Mouse (Mus musculus) duodenum, adult 2 months (tissue): ENCODE measurements around the gene Usp11. TPM values are rescaled to one million over a fixed set of nuclear protein-coding genes. Genes with fewer than 3 reads are reported as not detected.

Experiments
- polyA plus RNA-seq: library from polyadenylated mRNA; depleted of rRNA; stranded (reverse); fragments of >200 nt; gene quantifications from 2 replicates; pipeline ENCODE4 v1.2.3, GENCODE M21; 2012; ENCODE audit warnings: low replicate concordance; rRNA removed

Gene Usp11
- polyA plus RNA-seq: 1.5 and 1.6 TPM in 2 replicates

DNA sequence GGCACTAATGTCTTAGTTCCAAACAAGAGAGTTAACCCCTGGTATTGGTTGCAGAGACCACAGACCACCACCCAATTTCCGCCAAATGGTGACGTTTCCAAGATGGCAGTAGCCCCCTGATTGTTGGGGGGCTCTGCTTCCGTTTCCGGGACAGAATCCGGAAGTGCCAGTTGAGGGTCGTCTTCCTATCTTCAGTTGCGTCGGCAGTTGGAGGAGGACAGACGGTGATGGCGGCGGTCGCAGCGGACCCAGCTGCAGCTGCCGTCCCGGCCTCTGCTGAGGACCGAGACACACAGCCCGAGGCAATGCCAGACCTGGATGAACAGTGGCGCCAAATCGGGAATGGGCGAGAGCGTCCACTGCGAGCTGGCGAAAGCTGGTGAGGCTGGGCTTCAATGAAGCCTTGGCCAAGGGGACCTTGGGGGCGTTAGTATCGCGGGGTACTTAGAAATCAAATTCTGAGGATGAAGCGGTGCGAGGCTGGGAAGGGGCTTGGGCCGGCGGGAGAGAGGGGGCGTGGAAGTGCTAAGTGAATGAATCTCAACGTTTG lies at the start of gene Usp11:
Gene Usp11, plus strand, starts transcription at position 166 of the 550 bp plus-strand sequence.

DNA sequence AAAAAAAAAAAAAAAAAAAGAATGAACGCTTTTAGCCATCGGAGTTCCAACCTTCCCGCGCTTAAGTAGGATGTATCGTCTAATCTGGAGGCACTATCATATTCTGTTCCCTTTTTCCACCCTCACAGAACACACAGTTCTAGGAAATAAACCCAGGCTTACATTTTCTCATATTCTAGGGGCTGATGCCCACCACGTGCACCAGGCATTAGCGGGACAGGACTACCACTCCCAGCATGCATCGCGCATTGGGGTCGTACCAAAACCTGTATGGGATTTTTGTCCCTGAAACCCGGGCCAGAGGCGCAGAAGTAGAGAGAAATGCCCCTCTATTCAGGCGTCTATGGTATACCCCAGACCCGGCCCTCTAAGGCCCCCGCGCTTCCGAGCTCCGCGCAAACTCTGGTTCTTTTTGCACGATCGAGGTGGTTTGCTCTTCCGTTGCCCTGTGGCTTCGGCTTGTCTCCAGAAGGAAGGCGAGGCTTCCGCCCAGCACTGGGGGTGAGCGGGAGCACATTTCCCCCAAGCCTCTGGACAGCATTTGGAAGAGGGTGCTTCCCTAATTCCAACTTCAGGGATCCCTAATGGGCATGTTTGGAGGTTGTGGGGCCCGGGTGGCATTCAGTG lies 45.6 kb upstream of the Usp11 start, which contains the start of gene Uba1:
Gene Uba1, plus strand, starts transcription at position 301 of the 627 bp plus-strand sequence.

DNA sequence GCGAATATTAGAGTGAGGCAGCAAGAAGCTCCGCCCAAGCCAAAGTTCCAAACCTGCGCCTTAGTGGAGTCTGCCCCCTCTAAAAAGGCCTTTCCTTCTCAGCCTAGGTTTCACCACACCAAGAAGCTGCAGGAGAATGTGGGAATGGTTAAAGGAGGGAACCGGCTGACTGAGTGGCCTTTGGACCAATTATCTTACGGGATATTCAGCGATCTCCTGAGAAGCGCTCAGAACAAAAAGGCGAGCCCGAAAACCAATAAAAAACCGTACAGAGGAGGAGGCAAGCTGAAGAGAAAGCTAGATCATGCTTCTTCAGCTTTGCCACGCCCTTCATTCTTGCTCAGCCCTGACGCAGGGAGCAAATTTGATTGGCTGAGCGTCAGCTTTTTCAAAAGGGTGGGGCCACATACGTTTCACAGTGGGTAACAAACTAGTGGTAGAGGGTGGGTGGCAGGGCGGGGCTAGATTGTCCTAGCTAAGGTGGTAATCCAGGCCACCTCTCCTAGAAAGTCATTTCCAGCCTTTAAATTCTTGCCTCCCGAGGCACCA lies 16.1 kb upstream of the Usp11 start, which contains the start of gene Cdk16:
Gene Cdk16, plus strand, starts transcription at position 436 of the 549 bp plus-strand sequence.

Other genes with a start within 250 kb of the Usp11 start
- 0.08 and 0.14 TPM in 2 replicates for gene Rgn, start 154.1 kb upstream of the Usp11 start, polyA plus RNA-seq
- gene Rbm10, start 86.4 kb upstream of the Usp11 start, polyA plus RNA-seq: 35.0 and 43.5 TPM in 2 replicates
- 65.7 and 81.8 TPM in 2 replicates for gene Ndufb11, start 86.3 kb upstream of the Usp11 start, polyA plus RNA-seq
- 215 and 226 TPM in 2 replicates for gene Uba1, start 45.6 kb upstream of the Usp11 start, polyA plus RNA-seq
- 125 and 166 TPM in 2 replicates for gene Cdk16, start 16.0 kb upstream of the Usp11 start, polyA plus RNA-seq
- 167 and 190 TPM in 2 replicates for gene Araf, start 93.9 kb downstream of the Usp11 start, polyA plus RNA-seq
- 0.70 and 3.8 TPM in 2 replicates for gene Timp1, start 166.3 kb downstream of the Usp11 start, polyA plus RNA-seq
- 1.4 and 2.8 TPM in 2 replicates for gene Syn1, start 217.1 kb downstream of the Usp11 start, polyA plus RNA-seq
- 9.1 and 10.0 TPM in 2 replicates for gene Cfp, start 227.6 kb downstream of the Usp11 start, polyA plus RNA-seq
- gene Elk1, start 246.7 kb downstream of the Usp11 start, polyA plus RNA-seq: 3.1 and 5.6 TPM in 2 replicates